Mouse (Mus musculus) lung, embryonic 15.5 days (tissue): ENCODE data around the gene Lrrc74a. TPM values are rescaled to one million over a fixed set of nuclear protein-coding genes. Genes with fewer than 3 reads are reported as not detected.
A peak's percentile ranks its signal among the peaks of the same experiment; 100 is the strongest.

Experiments
- ATAC-seq: fragments of 200-750 bp; cut with Nextera tagmentation; 2 replicates; pipeline ENCODE4 v1.8.0; 2017; ENCODE audit warnings: moderate number of reproducible peaks, borderline replicate concordance; ENCODE audit not compliant: low FRiP score, low TSS enrichment; ENCODE audit errors: extremely low read depth
- H3K27ac ChIP-seq: fragments of 300-500 bp; sonication (generic); 2 replicates; pipeline ENCODE4 v1.5.1; 2015; ENCODE audit warnings: moderate library complexity, mild to moderate bottlenecking, inconsistent platforms
- H3K27me3 ChIP-seq: fragments of 300-500 bp; sonication (generic); 2 replicates; pipeline ENCODE4 v1.6.1; 2015; ENCODE audit warnings: inconsistent platforms
- H3K36me3 ChIP-seq: fragments of 300-500 bp; sonication (generic); 2 replicates; pipeline ENCODE4 v1.6.1; 2015; ENCODE audit warnings: inconsistent platforms
- H3K4me1 ChIP-seq: fragments of 300-500 bp; sonication (generic); 2 replicates; pipeline ENCODE4 v1.6.1; 2015; ENCODE audit warnings: inconsistent platforms
- H3K4me2 ChIP-seq: fragments of 300-500 bp; sonication (generic); 2 replicates; pipeline ENCODE4 v1.6.1; 2015; ENCODE audit warnings: inconsistent platforms, mild to moderate bottlenecking, moderate library complexity
- H3K4me3 ChIP-seq: fragments of 300-500 bp; sonication (generic); 2 replicates; pipeline ENCODE4 v1.5.1; 2015; ENCODE audit warnings: mild to moderate bottlenecking, inconsistent platforms
- H3K9ac ChIP-seq: fragments of 300-500 bp; sonication (generic); 2 replicates; pipeline ENCODE4 v1.6.1; 2015; ENCODE audit warnings: inconsistent platforms
- H3K9me3 ChIP-seq: fragments of 300-500 bp; sonication (generic); 2 replicates; pipeline ENCODE4 v1.6.1; 2016; ENCODE audit warnings: inconsistent platforms
- WGBS: fragments of 180-500 bp; shearing (Covaris S2); methylation state at CpG from one replicate; pipeline ENCODE4 v1.1.7; 2015; 5-methylcytosine and 5-hydroxymethylcytosine counted together
- polyA plus RNA-seq: library from polyadenylated mRNA; unstranded; fragments of >200 nt; fragmentation: Nextera tagmentation; extraction: Ambion mirVana; gene quantifications from 2 replicates; pipeline ENCODE4 v1.2.1, GENCODE M21; 2015

Lrrc74a gene
- polyA plus RNA-seq, 1 experiment from 2014 or later: not detected

DNA sequence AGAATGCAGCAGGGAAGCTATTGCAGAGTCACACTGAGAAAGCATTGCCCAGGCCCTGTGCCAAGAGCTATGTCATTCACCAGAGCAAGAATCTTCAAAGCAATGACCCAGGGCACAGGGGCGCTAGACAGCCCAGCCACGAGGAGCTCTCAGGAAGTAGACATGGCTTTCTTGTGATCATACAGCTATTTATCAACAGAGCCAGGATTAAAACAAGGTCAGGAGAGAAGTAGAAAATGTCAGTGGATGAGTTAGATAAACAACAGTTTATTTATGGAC, 56.6 kb downstream of the Lrrc74a start:
- WGBS: 11% methylated on average over 2 of the region's 2 CpGs
- Histone ChIP-seq H3K4me1 (peaks cover 42% of the 10 kb centered on the region), H3K36me3 (no peaks in the 10 kb centered on the region), H3K27ac (peak overlapping the region; percentile 59; the same call in 1 of the 2 replicates), H3K4me2 (no peak overlapping the region), H3K9me3 (no peaks in the 10 kb centered on the region), H3K27me3 (no peaks in the 10 kb centered on the region), H3K9ac (no peak overlapping the region), H3K4me3 (no peak overlapping the region)
- no peak for ATAC-seq

DNA sequence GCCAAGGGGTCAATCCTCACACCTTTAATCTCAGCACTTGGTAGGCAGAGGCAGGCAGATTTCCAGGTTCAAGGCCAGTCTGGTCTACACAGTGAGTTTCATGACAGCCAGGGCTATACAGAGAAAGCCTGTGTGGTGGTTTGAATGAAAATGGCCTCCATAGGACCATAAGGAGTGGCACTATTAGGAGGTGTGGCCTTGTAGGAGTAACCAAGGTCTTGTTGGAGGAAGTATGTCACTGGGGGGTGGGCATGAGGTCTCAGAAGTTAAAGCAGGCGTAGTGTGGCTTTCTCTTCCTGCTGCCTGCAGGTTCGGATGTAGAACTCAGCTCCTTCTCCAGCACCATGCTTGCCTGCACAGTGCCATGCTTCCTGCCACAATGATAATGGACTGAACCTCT, 57.8 kb downstream of the Lrrc74a start:
- H3K4me3 ChIP-seq: no peak overlapping the region

GRCm38 (mm10) chr12:86793830-86794229, 59.7 kb downstream of the Lrrc74a start:
- 15% methylated on average over 3 of the region's 3 CpGs for WGBS
- no peak overlapping the region for H3K4me2 ChIP-seq
- peaks cover 43% of the 10 kb centered on the region for H3K4me1 ChIP-seq
- no peak overlapping the region for H3K9ac ChIP-seq
- ATAC-seq: peak; percentile 60; the same call in 1 of the 2 replicates
- no peaks in the 10 kb centered on the region for H3K9me3 ChIP-seq
- H3K27ac ChIP-seq: peak overlapping the region; percentile 45
- H3K27me3 ChIP-seq: no peaks in the 10 kb centered on the region
- no peak overlapping the region for H3K4me3 ChIP-seq
- H3K36me3 ChIP-seq: no peaks in the 10 kb centered on the region

More for the DNA sequence above, 57.8 kb downstream of the Lrrc74a start:
- no peaks in the 10 kb centered on the region for H3K36me3 ChIP-seq
- WGBS: 71% methylated on average over 2 of the region's 2 CpGs
- H3K27ac ChIP-seq: no peak overlapping the region
- no peaks in the 10 kb centered on the region for H3K9me3 ChIP-seq
- H3K27me3 ChIP-seq: no peaks in the 10 kb centered on the region
- H3K4me2 ChIP-seq: no peak overlapping the region
- no peak overlapping the region for H3K9ac ChIP-seq
- H3K4me1 ChIP-seq: peaks cover 40% of the 10 kb centered on the region
- ATAC-seq: no peak

GRCm38 (mm10) chr12:86794331-86794730, 60.2 kb downstream of the Lrrc74a start:
- ATAC-seq: no peak

DNA sequence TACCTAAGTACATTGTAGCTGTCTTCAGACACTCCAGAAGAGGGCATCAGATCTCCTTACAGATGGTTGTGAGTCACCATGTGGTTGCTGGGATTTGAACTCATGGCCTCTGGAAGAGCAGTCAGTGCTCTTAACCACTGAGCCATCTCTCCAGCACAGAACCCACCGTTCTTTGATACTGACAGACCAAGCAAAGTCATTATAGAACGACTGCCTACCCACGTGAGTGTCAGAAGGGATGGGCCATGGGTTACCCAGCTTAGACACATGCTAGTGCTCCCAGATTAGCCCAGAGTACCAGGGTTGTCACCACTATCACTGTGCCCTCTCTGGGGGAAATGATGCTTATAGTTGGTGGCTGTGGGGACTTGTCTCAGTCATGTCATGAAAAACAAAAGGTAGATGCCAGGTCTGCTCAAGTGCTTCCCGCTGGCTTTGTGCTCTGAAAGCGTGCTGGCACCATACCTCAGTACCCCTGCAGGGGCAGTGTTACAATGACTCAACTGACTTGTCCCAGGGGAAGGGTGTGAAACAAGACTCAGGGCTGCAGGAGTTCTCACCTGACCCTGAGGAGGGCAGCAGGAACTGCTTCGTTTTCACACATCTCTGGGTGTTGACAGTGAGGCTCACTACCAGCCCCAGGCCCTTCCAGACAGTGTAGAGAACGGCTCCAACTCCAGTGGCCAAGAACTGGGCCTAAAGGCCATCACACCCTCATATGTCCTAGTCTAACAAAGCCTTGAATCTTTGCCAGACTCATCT, 61.1 kb downstream of the Lrrc74a start:
- no peak for ATAC-seq
- no peaks in the 10 kb centered on the region for H3K9me3 ChIP-seq
- no peaks in the 10 kb centered on the region for H3K27me3 ChIP-seq
- WGBS: 53% methylated on average over 7 of the region's 7 CpGs
- H3K36me3 ChIP-seq: no peaks in the 10 kb centered on the region
- H3K4me3 ChIP-seq: no peak overlapping the region
- no peak overlapping the region for H3K4me2 ChIP-seq
- H3K4me1 ChIP-seq: peaks cover 50% of the 10 kb centered on the region
- peak overlapping the region; percentile 47 for H3K27ac ChIP-seq
- H3K9ac ChIP-seq: no peak overlapping the region

More at GRCm38 (mm10) chr12:86794331-86794730, 60.2 kb downstream of the Lrrc74a start:
- Histone ChIP-seq H3K36me3 (no peaks in the 10 kb centered on the region), H3K27me3 (no peaks in the 10 kb centered on the region), H3K4me2 (no peak overlapping the region), H3K4me1 (peaks cover 48% of the 10 kb centered on the region), H3K9ac (no peak overlapping the region), H3K27ac (no peak overlapping the region), H3K9me3 (no peaks in the 10 kb centered on the region), H3K4me3 (no peak overlapping the region)
- WGBS: 82% methylated on average over 11 of the region's 11 CpGs

GRCm38 (mm10) chr12:86795838-86796232, 61.7 kb downstream of the Lrrc74a start:
- H3K27me3 ChIP-seq: no peaks in the 10 kb centered on the region
- WGBS: 3% methylated on average over 4 of the region's 4 CpGs
- H3K4me2 ChIP-seq: no peak overlapping the region
- no peaks in the 10 kb centered on the region for H3K36me3 ChIP-seq
- no peak overlapping the region for H3K4me3 ChIP-seq
- H3K9me3 ChIP-seq: no peaks in the 10 kb centered on the region
- H3K9ac ChIP-seq: no peak overlapping the region
- H3K4me1 ChIP-seq: peaks cover 50% of the 10 kb centered on the region
- ATAC-seq: no peak; the same call in 1 of the 2 replicates
- peak overlapping the region; percentile 47 for H3K27ac ChIP-seq

- Histone ChIP-seq H3K9me3 (no peaks in the 10 kb centered on the region), H3K36me3 (no peaks in the 10 kb centered on the region), H3K27ac (no peak overlapping the region), H3K27me3 (no peaks in the 10 kb centered on the region), H3K4me1 (peaks cover 55% of the 10 kb centered on the region), H3K4me3 (no peak overlapping the region), H3K9ac (no peak overlapping the region), H3K4me2 (no peak overlapping the region)
- 76% methylated on average over 3 of the region's 3 CpGs for WGBS
- ATAC-seq: no peak
Observed at GRCm38 (mm10) chr12:86796351-86796750, 62.2 kb downstream of the Lrrc74a start.

DNA sequence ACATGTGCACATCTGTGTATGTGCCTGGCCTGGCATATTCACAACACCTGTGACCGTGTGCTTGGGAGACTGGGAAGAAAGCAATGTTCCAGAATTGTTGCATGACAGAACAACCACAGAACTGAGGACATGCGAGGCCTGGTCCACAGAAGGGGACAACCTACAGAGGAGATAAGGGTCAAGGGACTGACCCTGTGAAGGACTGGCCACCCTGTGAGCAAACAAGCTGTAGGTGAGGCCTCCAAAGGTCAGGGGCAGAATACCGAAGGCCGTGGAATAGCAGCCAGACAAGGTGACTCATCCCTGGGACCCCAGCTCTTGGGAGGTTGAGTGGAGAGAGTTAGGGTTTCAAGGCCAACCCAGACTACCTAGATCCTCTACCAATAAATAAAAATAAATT, 63.6 kb downstream of the Lrrc74a start:
- Histone ChIP-seq H3K4me1 (peaks cover 69% of the 10 kb centered on the region), H3K9ac (no peak overlapping the region), H3K4me3 (no peak overlapping the region), H3K36me3 (no peaks in the 10 kb centered on the region), H3K27me3 (no peaks in the 10 kb centered on the region), H3K4me2 (no peak overlapping the region), H3K27ac (no peak overlapping the region), H3K9me3 (no peaks in the 10 kb centered on the region)
- no peak for ATAC-seq
- 78% methylated on average over 4 of the region's 4 CpGs for WGBS

GRCm38 (mm10) chr12:86798773-86799540, 64.8 kb downstream of the Lrrc74a start:
- Histone ChIP-seq H3K9ac (no peak overlapping the region), H3K9me3 (no peaks in the 10 kb centered on the region), H3K27me3 (no peaks in the 10 kb centered on the region), H3K4me2 (no peak overlapping the region), H3K27ac (peak overlapping the region; percentile 49), H3K4me3 (no peak overlapping the region), H3K36me3 (no peaks in the 10 kb centered on the region), H3K4me1 (peaks cover 70% of the 10 kb centered on the region)
- no peak for ATAC-seq
- WGBS: 18% methylated on average over 14 of the region's 14 CpGs

DNA sequence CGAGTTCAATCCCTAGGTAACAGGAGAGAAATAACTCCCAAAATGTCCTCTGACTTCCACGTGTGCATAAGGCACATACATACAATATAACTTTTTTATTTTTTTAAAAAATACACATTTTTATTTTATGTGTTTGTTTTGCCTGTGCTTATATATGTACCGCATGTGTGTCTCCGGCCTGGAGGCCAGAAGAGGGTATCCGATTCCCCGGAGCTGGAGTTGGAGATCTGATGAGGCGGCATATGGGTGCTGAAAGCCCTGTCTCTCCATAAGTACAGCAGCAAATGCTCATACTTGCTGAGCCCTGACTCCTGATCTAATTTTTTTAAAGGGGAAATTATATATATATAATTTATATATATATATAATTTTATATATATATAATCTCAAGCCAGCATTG, 65.6 kb downstream of the Lrrc74a start:
- Histone ChIP-seq H3K36me3 (no peaks in the 10 kb centered on the region), H3K9ac (no peak overlapping the region), H3K4me3 (no peak overlapping the region), H3K4me1 (peaks cover 74% of the 10 kb centered on the region), H3K27me3 (no peaks in the 10 kb centered on the region), H3K27ac (peak overlapping the region; percentile 99), H3K9me3 (no peaks in the 10 kb centered on the region), H3K4me2 (no peak overlapping the region)
- 81% methylated on average over 7 of the region's 7 CpGs for WGBS
- no peak for ATAC-seq

DNA sequence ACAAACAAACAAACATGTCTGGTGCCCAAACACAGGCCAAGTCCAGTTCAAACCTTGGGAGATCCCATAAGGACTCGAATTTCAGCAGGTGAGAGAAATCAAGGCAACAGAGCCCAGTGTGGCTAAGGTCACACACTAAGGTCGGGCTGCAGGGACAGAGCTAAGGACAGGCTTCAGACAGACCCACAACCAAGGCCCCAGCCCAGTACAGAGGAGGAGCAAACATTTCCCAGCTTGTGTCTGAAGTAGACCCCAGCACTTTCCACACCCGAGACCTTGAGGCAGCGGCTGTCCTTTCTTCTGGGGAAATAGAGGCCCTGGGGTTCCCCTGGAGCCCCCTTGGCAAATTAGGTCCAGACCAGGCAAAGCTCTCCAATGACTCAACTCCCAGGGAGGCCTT, 66.2 kb downstream of the Lrrc74a start:
- 25% methylated on average over 4 of the region's 4 CpGs for WGBS
- H3K27ac ChIP-seq: peak overlapping the region; percentile 99
- H3K36me3 ChIP-seq: no peaks in the 10 kb centered on the region
- no peak for ATAC-seq
- no peaks in the 10 kb centered on the region for H3K9me3 ChIP-seq
- H3K4me2 ChIP-seq: peak overlapping the region; percentile 32
- H3K27me3 ChIP-seq: no peaks in the 10 kb centered on the region
- no peak overlapping the region; the same call in 1 of the 2 replicates for H3K9ac ChIP-seq
- 0 out of 2 replicates have a peak overlapping the region, but pooled peaks have one; percentile 13 for H3K4me3 ChIP-seq
- peaks cover 78% of the 10 kb centered on the region for H3K4me1 ChIP-seq

DNA sequence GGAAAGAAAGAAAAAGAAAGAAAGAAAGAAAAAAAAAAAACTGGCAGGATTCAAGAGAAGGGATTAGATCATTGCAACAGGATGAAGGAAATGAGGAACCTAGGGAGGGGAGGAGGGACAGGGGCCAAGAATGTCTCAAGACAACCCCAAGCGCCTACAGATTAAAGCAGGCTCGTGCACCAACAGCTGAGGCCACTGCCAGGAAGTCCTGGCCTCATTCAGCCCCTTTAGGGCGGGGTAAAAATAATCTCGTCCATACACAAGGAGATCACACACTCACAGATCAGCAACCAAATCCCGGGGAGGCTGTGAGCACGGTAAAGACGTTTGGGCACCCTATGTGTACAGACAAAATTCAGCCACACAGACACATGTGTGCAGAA, 66.6 kb downstream of the Lrrc74a start:
- Histone ChIP-seq H3K9ac (peak overlapping the region; percentile 35; the same call in 1 of the 2 replicates), H3K27ac (peak overlapping the region; percentile 99), H3K4me2 (peak overlapping the region; percentile 55), H3K27me3 (no peaks in the 10 kb centered on the region), H3K9me3 (no peaks in the 10 kb centered on the region), H3K36me3 (no peaks in the 10 kb centered on the region), H3K4me1 (peaks cover 78% of the 10 kb centered on the region), H3K4me3 (peak overlapping the region; percentile 13)
- ATAC-seq: peak; percentile 81
- 6% methylated on average over 7 of the region's 7 CpGs for WGBS
